Mouse (Mus musculus) urinary bladder, postnatal 4 days (tissue): ENCODE measurements at regions not wholly inside any gene's neighbourhood (a gene's known extent, or its start where the extent isn't known, plus 50 kb on each side); places are given as distances from the start of the nearest gene placed in this dataset.

ENCODE experiments used
- DNase-seq, 2 experiments: peaks; one replicate each; pipeline ENCODE4 v3.0.0; 2021 to 2022; ENCODE audit warnings: low spot score in 2 of 2

DNA sequence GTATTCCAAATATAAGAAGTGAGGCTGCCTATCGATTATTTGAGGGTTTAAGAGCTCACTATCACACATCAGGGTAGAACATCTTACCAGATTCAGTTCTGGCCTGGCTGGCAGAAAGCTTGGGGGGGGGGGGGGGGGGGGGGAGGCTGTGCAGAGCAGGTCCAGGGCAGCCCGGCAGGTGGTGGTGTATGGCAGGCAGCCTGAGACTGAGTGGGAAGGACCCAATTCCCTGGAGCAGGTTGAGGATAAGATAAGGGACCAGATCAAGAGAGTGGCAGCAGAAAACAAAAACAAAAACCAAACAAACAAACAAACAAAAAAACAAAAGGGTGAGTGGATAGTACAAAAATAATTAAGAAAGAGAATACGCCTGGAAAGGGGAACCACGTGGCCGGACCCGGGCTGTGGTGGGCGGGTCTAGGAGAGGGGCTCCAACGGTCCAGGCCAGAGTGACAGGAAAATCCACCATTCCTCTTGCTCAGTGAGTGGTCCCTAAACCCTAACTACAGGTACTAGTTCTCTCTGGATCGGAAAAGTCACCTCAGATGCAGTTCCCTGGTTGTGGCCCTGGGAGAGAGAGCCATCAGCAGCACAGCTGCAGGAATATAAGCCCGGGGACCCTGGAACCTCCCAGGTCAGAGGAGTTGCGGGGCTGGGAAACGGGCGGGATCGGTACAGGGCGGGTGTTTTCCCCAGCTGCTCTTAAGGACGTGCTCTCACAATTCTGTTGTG, 73.3 kb downstream of the Vmn2r112 start:
- DNase-seq, result peak in 1 of 2 experiments; percentile 19
